Mouse (Mus musculus) CD4-positive, CD25-positive, alpha-beta regulatory T cell, adult 4 months (primary cell): ENCODE measurements around the gene Plekha7. TPM values are rescaled to one million over a fixed set of nuclear protein-coding genes. Genes with fewer than 3 reads are reported as not detected.

ENCODE experiments used
- ATAC-seq: one replicate; pipeline ENCODE4 v1.8.0; 2017
- polyA plus RNA-seq, 2 experiments: library from polyadenylated mRNA; unstranded; fragments of 100-300 nt; shearing (Covaris generic); gene quantifications; one replicate each; pipeline ENCODE4 v1.2.1; 2017

The Plekha7 gene
- polyA plus RNA-seq, 2 experiments from 2014 or later, result 4.9 to 17.0 TPM

DNA sequence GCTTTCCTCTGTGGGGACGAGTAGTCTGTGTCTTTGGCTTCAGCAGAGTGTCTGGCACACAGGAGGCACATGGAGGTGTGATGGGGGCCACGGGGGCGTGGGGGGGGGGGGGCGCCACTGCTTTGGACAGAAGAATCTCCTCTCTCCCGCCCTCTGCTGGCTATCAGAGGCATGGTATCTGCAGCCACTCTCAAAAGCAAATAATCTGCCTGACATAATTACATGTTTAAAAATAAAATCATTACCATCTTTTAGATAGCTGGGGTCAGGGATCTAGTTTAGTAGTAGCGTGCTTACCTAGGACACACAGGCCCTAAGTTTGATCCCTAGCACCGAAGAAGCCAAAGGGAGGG is 60.8 kb downstream of the Plekha7 start:
- ATAC-seq, result no peak

DNA sequence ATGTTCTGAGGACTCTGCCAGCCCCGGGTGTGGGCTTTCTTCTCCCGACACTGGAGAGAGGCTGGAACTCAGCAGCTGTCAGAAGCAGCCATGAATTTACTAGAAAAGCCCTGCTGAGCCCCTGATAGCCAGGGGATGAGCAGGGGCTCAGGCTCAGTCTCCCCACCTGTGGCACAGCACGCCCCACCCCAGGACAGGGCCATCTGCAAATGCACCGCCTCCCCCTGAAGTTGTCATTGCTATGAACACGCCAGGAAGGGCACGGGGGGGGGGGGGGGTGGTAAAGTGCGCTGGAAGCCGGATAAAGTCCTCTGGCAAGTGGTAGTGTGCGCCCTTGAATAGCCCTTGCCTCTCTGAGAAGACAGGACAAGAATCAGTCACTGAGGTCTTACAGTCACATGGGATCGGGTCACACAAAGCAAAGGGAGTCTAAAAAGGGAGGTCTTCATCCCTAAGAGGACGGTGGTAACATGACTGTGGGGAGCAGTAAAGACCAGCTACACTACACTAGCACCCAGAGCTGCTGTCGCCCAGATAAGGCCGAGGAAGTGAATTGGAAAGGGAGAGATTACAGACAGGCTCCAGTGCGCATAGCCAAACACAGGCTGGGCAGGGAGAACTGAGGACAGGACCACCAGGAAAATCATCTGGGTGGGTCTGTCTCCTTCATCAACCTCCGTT is 61.3 kb downstream of the Plekha7 start:
- peak; percentile 37 for ATAC-seq

DNA sequence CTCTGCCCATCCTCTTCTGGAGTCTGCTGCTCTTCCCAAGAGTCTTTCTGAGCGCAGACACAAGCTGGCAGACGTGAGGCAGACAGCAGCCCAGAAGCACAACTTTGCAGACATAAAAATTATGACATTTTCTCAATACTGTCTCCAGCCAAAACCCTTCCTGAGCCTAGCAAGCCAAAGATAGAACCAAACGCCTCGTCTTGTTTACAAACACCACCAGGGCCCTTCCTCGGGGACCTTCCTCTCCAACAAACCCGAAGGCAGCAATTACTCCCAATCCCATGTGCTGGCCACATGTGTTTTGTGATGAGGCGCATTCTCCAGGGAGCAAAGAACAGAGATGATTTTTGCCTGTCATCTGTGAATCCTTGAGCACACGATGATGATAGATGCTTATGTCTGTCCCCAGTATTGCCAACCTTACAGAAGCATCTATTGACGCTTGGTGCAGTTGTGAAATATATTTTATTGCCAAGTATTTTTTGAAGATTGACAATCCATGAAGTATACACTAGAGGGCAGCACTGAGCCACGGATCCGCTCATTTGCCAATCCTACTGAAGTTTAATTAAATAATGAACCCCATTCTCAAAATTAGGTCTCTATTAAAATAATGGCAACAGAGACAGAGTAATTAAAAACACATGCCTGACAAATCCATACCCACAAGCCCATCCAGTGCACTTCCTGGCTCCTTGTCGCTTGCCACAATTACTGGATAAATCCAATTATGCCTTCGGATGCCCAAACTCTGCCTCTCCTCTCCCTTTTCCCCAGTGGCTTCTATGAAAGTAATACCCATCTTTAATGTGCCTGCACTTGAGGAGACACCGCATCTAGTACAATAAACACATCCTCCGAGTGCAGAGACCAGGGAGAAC is 62.1 kb downstream of the Plekha7 start:
- peak; percentile 63 for ATAC-seq

DNA sequence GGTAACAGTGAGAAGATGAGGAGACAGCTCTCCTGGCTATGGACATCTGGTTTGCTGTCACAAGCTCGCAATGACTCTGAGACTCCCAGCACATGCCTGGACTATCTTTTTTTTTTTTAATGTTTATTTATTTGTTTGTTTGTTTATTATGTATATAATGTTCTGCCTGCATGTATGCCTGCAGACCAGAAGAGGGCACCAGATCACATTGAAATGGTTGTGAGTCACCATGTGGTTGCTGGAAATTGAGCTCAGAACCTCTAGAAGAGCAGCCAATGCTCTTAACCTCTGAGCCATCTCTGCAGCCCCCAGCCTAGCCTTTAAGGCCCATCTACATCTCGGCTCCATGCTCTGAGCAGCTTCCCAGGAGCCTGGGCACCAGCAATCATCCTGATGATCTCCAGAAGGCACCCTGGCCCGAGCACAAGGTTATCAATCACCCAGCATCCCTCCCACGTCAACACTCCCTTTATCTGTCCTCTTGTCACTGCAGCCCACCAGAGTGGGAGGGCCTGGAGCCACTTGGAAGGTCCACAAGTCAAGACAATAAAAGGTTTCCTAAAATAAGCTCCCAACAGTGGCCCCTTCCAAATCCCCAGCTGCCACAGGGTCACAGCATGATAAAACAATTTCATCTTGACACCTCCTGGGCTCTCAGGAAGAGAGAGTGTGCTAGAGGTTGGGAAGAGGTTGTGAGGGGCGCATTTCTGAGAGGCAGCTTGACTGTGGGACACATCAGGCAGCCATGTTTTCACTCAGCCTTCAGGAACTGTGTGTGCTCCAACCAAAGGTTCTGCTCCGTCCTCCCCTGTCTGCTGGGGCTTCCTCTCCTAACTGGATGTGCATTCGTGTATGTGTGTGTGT is 63.6 kb downstream of the Plekha7 start:
- ATAC-seq, result no peak

DNA sequence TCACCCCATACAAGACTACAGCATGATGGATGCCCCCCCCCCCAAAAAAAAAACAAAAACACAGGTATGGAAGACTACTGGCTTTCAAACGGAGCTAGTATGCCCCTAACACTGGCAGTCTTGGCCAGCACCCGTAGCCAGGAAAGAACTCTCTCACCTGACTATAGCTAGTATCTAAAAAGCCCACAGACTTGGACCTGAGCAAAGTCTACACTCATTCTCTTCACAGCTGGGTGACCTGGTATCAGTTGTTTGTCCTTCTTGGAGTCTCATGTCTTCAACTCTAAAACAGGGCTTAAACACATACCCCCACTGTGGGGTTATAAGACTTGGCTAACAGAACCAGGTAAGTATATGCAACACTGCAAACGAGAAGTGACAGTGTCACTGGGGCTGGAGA is 65.4 kb downstream of the Plekha7 start:
- ATAC-seq, result no peak

DNA sequence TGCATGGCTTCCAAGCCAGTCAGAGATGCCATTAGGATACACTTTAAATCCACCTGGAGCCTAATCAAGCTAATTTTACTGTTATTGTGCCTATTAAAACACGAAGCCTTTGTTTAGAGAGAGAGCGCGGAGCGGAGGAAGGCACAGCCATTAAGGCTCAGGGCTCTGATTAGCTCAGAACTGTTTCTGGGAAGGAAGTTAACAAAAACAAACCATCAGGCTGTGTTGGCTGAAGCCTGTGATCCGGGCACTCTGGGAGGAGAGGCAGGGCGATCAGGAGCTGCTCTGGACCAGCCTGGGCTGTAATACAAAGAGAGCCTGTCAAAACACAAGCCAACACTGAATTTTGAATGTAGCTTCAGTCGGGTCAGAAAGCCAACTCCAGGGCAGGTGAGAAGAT is 66.6 kb downstream of the Plekha7 start:
- no peak for ATAC-seq

DNA sequence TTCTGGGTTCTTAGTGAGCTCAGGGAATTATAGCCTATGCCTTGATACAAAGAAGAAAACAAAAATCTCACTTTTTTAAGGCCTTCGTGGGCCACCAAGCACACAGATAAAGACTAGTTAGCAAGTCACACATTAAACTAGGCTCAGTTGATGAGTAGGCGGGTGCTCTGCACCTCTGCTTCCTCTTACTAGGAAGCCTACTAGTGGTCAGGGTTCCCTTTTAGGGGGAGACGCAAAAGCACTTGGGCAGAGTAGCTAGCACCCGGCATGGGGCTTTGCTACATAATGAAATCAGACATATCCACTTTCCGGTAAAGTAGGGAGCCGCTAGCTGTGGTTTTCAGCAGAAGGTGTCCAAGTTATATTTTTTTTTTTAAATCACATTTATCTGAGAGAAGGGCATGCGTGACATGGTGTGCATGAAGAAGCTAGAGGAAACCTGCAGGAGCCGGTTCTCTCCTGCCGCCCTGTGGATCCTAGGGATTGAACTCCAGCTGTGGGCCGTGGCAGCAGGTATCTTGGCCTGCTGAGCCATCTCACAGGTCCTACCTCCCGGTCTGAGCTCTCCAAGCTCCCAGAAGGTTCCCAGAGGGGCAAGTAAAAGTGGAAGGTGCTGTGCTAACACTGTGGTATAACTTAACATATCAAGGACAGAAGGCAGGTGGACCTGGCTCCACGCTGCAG is 67.2 kb downstream of the Plekha7 start:
- no peak for ATAC-seq

- no peak for ATAC-seq
Observed at GRCm38 (mm10) chr7:116240353-116240752, 67.8 kb downstream of the Plekha7 start.

- no peak for ATAC-seq
Observed at GRCm38 (mm10) chr7:116238320-116238719, 69.9 kb downstream of the Plekha7 start.

DNA sequence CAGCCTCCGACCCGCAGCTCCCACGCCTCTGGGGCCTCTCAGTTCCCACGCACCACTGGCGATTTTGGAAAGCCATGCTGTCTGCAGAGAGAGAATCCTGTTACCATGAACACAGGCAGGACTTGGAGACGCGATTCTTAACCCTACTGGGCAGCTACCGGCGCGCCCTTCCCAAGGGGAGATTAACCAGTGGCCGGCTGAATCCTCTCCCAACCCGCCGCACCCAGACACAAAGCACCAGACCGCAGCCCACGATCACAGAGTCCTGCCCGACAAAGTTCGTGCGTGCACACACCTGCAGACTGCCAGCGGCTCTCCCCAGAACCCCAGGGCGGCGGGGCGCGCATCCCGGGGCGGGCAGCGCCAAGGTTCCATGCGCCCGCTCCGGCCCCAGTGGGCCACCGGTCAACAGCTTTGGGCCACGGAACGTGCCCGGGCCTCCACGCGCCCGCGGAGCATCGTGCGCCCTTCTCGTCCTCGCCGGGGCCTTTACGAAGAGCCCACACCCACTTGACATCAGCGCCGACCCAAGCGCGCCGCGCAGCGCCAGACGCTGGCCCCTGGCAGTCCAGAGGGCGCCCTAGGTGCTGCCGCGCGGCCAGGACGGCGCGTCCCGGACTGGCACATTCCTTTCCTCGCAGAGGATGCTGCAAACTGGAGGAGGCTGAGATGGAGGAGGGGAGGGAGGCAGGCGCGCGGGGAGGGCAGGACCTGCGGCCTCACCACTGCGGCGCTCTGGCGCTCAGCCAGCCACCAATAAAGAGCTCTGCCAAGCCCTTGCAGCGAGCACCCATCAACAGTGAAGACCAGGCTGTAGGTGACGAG is 70.8 kb downstream of the Plekha7 start:
- no peak for ATAC-seq

DNA sequence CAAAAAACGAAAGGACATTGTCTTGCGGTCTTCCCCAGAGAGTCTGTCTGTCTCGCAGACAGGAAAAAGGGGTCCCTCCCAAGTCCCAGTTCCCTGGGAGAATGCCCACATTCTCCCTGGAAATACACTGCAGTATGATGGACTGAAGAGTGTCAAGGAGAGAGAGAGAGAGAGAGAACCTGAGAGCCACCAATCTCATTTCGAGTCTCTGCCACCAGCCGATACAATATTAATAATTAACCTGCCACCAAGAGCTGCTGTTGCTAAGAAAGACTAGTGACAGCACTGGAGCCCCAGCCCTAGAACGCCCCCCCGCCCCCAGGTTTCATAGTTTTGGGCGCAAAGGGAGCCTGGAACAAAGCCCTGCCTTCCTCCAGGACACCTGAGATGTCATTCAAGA is 71.6 kb downstream of the Plekha7 start:
- ATAC-seq, result no peak

DNA sequence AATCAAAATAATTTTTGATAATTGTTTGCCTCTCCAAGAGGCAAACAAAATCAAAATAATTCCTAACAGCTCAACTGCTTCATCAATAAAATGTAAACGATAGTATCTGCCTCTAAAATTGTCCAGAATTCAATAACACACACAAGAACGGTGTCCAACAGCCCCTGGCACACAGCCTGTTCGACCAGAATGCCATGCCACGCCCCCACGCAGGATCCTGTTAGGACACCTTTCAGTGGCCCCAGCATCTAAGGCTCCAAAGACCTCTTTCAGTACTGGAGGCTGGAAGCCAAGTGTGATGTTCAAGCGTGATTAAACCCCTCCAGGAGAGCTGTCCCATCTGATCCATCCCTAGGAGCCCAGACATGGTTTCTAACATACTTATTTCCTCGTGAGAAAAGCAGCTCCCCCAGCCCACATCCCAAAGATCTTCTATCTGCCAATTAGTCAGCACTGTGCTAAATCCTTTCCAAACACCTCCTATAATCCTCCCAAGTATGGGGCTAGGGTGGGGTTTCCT is 73.8 kb downstream of the Plekha7 start:
- ATAC-seq, result no peak

- peak; percentile 97 for ATAC-seq
Observed at GRCm38 (mm10) chr7:116230811-116231609, 77.2 kb downstream of the Plekha7 start.

DNA sequence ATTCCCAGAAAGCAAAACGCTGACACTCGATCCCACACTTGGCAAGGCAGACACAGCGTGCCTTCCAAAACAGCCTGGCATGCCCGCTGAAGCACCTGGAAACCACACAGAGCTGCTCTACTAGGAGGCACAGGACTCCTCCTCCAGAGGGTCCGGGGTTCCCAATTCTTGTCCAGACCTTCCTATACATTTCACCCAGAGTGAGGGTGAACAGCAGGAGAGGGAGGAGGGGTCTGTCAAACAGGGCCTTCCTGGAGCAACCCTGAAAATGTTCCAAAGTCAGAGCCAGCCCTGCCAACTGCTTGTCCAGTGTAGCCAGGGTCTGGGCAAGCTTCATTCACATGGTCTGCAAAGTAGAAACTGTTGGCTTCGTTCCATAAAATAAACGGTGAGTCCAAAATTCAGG is 81.3 kb downstream of the Plekha7 start:
- ATAC-seq, result no peak

DNA sequence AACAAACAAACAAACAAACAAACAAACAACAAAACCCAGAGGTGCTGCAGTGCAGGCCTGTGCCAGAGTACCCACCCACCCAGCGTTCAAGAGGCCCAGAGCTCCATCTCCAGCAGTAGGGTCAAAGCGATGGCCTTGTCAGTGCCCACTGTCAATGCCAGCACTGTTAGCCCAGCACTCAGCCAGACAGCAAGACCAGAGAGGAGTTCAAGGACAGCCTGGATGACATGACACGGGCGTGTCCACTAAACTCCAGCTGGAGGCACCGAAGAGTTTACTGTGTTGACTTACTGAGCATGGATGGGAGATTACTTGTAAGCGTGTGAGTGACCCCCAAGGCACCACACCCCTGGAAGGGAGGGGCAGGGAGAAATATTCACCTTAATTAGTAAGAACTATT is 81.9 kb downstream of the Plekha7 start:
- no peak for ATAC-seq

DNA sequence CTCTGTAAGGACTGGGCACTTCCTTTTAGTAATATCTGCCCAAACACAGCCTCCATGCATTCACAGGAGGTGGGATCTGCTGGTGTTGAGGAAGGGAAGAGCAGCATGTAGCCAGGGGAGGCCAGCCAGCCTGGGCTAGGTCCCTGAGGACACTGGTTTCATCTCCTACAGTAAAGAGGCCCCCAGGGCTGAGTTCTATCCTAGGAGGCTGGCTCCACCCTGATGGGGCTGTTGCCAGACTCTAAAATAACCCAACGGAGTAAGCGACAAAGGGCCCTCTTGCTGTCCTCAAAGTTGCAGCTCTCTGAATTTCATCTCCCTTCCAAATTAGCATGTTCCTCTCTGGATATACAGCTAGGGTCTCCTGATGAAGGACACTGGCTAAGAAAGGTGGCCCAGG is 83.6 kb downstream of the Plekha7 start:
- no peak for ATAC-seq

DNA sequence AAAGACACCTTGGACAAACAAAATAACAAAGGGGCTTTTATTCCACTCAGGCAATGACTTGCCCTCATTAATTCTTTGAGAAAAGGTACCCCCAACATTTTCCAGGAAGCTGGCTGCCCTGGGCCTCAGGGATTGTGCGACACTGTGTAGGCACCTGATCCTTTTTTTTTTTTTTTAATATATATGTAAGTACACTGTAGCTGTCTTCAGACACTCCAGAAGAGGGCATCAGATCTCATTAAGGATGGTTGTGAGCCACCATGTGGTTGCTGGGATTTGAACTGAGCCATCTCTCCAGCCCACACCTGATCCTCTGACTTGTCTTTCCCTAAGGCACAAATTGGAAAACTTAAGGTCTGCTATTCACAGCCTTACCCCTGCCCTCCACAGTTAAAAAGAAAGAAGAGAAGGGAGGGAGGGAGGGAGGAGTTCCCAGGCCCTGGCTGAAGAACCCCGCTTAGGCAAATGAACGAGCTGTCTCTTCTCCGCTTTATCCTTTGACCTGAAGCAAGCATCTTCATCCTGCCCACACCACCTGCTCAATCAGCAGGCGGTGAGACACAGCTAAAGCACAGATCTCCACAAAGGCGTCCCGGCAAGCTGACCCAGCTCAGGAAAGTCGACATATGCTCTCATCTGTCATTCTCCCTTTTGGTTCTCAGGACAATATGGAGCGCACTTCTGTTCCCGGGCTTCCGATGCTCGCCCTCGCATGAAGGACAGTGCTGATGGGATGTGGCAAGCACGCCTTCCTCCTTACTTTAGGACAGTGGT is 85.0 kb downstream of the Plekha7 start:
- no peak for ATAC-seq

- ATAC-seq, result no peak
Observed at GRCm38 (mm10) chr7:116222288-116223009, 85.7 kb downstream of the Plekha7 start.

DNA sequence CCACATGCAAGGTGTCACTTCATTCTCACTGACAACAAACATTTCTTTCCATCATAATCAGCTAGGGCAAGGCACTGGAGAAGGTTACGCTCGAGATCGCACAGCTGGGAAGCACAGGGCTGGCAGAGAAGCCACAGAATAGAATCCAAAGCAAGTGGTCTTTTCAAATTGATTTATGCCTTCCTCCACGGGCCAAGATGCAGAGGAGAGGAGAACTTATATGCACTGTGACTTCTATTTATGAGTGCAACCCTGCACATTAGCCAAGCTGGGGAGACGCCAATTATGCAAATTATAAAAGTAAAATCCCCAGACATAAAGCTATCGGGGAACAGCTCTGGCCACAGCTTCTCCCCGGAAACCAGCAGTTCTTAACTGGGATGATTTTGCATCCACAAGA is 86.3 kb downstream of the Plekha7 start:
- ATAC-seq, result no peak
